Mouse (Mus musculus) kidney, postnatal 36 days (tissue): ENCODE data around the gene Spire2.
"Not testable (repeated sequence)": the region's sequence is repeated elsewhere in the genome, so short reads cannot be mapped to it uniquely, and the experiment has no call there.

Source experiments
- DNase-seq, 2 experiments: peaks; one replicate each; pipeline ENCODE4 v3.0.0; 2021 to 2022; ENCODE audit warnings: mixed read lengths in 2 of 2

The Spire2 gene

DNA sequence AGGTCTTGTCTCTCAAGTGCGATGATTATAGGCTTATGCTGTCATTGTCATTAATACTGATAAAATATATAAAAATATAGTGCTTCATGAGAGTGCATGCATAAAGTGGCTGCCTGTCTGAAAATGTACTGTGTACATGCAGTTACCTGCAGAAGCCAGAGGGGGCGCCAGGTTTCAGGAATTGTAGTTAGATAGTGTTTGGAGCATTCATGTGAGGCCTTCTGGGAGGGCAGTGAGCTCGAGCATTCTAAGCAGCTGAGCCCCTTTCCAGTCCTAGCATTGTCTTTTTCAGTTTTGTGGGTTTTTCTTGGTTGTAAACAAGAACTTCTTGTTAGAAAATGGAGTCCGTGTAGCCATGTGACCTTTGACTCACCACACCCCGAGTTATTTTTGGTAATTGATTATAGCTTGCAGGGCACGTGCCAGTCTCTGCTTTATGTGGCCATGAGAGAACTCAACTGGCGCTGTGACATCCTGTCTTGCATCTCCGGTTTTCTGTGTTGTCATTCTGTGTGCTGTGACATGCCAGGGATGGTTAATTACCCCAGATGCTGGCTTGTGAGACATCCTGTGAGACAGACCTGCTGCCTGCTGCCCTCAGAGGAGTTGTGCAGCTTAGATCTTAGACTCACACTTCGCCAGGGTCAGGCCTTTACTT is 52.5 kb downstream of the Spire2 start:
- peak; percentile 20 to 54 for DNase-seq

DNA sequence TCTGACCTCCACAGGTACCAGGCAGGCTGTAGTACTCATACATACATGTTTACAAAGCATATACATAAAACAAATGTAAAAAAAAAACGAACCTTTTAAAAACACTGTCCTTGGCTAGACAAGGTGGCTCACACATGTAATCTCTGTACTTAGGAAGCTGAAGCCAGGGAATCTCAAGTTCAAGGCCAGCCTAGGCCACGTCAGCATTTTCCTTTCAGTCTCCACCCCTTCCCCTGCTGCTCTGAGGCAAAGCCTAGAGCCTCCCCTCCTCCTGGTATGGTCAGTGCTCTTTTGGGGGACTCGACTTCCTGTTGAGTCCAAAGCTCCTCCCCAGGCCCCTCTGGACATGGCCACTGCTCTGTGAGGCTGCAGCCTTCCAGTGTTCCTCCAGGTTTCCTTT is 54.5 kb downstream of the Spire2 start:
- DNase-seq = no peak

DNA sequence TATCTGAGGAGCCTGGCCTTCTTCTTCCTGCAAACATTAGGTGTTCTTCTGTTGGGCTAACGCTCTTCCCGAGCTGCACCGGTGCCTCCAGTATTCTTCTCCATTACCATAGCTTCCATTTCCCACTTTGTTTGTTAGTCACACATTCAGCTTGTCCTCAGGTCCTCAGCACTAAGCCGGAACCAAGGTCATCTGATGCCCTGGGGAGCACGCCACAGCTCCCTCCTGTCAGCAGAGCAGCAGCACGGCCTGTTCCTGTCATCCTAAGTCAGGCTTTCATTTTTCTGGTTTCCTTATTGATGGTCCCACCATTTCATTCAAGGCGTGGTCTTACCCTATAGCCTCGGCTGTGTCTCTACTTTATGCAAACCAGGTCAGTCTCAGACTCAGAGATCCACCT is 55.3 kb downstream of the Spire2 start:
- no peak for DNase-seq

DNA sequence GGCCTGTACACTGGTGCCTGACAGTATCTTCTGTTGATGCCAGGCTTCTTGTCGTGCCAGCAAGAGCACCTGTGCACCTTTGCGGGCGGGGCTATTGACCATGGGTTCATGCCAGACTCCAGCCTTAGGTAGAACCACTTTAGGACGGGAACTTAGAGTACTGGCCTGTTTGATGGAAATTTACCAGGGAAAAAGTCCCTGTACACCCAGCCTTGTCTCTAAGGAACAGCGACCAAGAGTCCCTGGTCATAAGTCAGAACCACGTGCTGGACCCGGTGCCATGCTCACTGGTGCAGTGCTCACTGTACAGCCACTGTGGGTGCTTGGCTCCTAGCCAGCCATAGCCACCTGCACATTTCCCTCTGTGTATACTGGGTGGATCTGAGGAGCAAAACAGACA is 56.5 kb downstream of the Spire2 start:
- peak; percentile 64 to 66 for DNase-seq

DNA sequence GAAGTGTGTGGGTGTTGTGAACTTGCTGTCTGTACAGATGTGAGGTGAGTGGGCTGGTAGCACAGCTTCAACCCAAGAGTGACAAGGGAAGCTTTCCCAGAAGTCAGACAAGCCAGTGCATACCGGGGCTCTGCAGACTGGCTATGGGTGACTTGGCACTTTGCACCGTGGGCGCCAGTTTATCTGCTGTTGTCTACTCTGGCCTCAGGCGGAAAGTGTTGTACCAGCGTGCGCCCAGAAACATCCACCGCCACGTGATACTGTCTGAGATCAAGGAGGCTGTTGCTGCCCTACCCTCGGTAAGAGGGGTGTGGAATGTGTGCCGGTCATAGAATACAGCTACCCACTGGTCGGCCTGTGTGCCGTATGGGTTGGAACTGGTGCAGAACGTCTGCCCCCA is 65.8 kb downstream of the Spire2 start:
- DNase-seq = no peak

DNA sequence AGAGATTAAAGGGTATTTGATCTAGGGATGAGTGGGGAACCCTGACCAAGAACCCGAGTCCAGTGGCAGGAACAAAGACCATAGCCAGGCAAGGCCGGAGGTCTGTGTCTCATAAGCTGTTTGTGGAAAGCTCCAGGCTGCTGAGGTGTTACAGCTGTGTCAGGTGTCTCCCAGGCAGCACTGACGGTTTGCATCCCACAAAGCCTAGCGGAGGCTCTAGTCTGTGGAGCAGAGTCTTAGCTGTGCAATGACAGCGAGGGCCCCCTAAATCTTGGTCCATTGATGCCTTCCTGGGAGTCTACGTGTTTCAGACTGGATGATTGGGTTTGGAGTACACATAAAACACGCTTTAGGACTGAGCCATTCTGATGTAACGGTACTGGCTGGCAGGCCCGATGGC is 69.4 kb downstream of the Spire2 start:
- DNase-seq = no peak

DNA sequence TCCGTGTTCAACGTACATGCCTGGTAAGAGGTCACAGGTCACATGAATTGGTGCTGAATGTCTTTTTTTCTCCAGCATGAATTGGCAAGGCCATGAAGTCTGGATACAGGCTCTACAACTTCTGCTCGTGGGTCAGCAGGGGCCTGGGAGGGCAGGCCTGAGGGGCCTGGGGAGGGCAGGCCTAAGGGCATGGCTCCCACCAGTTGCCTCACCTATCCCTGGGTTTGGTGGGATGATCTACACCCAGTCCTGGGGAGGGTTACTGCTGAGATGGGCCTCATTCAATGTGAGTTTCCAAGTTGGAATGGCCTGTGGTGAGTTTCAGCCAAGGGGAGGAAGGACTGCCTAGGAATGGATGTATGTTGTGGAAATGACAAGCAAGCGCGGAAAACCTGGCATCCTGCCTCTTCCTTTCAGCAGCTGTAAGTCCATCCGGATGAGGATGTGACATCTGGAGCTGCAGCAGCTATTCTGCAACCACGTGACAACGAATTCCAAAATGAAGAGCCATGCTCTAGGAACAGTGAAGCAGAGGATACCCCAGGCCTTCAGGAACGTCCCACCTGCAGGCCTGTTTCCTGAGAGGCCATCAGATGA is 70.3 kb downstream of the Spire2 start:
- DNase-seq = no peak

DNA sequence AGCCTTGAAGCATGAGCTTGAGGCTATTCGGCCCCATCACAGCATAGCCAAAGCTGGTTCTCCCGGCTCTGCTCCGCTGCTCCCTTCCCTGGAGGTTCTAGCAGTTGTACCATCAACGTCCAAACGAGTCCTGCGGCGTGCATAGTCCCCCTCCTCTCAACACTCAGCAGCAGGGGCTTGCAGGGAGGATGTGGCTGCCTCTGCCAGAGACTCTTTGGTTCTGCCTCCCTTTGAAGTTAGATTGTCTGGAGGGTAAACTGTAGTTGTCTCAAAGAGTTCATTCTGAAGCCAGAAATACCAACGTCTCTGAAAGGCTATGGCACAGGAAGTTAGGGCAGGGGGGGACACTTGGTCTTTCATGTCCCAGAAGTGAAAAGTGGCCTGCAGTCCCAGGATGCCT is 72.0 kb downstream of the Spire2 start:
- no peak for DNase-seq

DNA sequence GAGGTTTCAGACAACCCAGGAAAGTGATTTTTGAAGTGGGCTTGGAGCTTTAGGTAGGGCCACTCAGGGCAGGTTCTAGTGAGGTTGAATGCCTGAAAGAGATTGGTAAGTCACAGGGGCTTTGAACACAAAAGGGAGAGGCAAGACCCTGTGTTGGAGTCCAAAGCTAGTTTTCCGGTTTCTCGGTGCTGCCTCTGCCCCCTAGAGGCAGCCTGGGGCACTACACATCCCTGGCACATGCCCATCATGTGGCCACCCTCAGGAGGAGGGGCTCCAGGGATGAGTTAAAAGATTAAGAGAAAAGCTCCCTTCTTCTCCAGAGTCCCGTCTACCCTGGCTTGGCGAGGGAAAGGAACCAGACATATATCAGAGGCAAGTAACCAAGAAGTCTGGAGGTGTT is 74.3 kb downstream of the Spire2 start, which contains the start of gene Mc1r:
Gene Mc1r, plus strand, starts transcription at position 322 of the 400 bp plus-strand sequence.
- peak; percentile 66 to 81 for DNase-seq

DNA sequence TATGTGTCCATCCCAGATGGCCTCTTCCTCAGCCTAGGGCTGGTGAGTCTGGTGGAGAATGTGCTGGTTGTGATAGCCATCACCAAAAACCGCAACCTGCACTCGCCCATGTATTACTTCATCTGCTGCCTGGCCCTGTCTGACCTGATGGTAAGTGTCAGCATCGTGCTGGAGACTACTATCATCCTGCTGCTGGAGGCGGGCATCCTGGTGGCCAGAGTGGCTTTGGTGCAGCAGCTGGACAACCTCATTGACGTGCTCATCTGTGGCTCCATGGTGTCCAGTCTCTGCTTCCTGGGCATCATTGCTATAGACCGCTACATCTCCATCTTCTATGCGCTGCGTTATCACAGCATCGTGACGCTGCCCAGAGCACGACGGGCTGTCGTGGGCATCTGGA is 75.1 kb downstream of the Spire2 start:
- no peak for DNase-seq

DNA sequence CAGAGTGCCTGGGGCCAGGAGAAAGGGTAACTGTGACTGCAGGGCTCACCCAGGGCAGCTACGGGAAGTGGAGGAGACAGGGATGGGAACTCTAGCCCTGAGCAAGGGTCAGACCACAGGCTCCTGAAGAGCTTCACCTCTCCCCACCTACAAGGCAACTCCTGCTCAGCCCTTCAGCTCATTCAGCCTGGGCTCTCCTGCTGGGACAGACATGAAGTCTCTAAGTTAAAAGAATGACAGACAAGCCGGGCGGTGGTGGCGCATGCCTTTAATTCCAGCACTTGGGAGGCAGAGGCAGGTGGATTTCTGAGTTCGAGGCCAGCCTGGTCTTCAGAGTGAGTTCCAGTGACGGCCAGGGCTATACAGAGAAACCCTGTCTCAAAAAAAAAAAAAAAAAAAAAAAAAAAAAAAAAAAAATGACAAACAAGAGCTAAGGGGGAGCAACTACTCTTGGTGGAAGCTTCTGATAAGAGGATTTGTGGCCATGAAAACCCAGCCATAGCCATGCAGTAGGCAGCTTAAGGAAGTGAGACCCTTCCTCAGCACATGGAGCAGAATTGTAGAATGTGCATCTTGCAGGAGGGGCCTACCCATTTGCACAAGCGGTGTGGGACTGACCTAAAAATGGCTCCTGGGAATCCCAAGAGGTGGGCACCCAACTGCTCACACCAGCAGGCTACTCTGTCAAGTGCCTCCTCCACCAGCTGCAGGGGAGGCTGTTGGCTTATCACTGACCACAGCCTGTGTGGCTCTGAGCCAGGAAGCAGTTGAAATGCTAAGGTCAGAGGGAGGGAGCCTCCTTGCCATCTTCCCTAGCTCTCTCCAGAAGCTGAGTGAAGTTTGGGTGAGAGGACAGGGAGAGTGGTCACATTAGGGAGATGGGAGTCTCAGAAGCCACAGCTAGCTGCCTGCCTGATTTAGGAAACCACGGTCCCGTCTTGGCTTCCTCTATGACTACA is 76.4 kb downstream of the Spire2 start:
- no peak for DNase-seq

DNA sequence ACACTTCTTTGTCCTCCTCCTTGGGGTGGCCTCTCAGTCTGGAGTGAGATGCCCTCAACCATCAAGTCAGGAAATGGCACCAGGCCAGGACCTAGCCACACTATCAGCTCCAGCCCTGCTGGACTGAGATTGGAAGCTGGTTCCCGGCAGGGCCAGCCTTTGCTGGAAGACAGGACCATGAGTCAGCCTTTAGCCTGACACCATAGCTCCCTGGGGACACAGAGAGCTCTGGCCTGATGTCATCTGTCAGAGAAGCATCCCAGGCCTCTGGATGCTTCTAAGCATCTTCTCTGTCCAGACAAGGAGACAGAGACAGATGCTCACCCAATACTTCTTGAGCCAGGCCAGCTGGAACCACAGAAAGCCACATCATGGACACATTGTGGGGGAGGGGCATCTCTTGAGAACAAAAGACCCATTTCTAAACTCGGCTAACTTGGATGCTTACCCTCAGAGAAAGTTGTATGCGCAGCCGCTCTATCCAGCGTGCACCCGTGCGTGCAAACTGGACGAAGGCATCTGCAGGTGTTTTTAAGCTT is 77.6 kb downstream of the Spire2 start:
- peak in 1 of 2 experiments; percentile 29 for DNase-seq

DNA sequence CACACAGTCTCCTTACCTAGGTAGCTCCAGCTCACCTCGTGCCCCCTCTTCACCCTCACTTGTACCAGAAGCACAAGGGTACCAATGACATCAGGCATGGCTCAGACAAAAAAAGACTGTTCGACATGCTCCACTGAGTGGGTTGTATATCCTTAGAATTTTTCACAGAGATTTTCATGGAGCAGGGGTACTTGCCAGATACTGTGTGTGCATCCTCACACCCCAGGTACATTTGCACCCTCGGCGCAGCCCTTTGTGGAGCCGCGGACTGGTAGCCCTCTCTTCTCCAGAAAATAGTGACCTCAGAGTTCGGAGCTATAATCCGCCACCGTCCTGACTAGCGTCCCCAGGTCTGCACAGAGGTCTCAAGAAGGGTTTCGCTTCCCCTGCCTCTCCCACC is 78.3 kb downstream of the Spire2 start:
- DNase-seq = no peak

DNA sequence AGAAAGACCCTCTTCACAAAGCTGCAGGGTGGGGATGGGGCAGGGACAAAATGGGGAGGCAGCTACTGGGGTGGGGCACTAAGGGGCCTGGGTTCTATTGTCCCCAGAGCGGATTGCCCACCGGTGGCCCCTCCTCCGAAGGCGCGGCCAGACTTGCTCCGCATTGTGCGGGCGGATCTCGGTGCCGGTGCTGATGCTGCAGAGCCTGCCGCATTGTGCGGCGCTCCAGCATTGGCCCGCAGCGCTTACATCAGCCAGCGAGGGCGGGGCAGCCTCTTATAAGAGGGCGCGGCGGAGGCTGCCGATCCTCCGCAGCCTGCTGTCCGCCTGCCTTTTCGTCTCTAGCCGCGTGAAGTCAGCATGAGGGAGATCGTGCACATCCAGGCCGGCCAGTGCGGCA is 78.7 kb downstream of the Spire2 start, which contains the start of gene Tubb3:
Gene Tubb3, plus strand, starts transcription at position 179 of the 400 bp plus-strand sequence.
- peak; percentile 33 to 55 for DNase-seq

DNA sequence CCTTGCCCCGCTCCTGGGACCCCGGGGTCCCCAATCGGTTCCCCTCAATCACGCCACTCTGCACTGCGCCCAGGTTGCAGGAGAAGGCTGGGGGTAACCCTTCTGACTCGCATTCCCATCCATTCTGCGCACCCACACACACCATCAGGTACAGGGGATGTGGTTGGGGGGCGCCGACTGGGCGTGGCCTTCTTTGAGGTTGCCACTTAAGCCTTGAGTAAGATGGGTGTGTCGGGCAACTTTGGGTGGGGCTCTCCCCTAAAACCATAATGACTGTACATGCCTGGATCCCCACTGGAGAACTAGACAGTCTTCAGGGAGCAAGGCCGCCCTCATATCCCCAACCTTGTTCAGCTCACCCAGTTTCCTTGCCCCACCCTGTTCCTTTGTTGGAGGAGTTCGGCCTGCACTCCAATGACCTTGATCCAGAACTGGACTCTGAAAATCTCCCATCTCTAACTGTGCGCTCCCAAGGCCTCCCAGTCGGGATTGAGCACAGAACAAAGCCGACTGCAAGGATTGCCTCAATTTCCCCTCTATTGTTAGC is 79.3 kb downstream of the Spire2 start:
- no peak for DNase-seq

DNA sequence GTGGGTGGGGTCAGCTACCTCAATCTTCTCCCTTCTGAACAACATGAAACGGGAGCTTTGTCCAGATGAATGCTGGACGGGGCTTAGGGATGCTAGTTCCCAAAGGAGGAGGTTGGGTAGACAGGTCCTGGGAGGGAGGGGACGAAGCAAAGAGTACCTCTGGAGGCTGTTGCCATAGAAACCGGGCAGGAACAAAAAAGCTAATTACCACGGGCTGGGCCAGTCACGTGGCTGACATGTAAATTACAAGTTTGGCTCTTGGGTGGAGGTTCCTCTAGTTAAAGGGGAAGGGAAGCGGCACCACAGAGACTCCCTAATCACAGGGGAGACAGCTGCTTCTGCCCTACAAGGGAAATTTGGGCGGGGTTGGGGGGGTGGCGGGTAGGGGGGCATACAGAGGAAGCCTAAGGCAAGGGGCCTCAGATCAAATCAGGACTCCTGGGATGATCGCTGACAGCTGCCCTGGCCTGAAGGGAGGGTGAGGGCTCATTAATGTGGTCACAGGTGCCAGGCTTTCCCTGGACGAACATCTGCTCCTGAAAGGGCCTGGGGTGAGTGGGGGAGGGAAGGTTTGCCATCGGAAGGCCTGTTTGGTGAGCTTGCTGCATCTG is 80.2 kb downstream of the Spire2 start:
- no peak for DNase-seq

DNA sequence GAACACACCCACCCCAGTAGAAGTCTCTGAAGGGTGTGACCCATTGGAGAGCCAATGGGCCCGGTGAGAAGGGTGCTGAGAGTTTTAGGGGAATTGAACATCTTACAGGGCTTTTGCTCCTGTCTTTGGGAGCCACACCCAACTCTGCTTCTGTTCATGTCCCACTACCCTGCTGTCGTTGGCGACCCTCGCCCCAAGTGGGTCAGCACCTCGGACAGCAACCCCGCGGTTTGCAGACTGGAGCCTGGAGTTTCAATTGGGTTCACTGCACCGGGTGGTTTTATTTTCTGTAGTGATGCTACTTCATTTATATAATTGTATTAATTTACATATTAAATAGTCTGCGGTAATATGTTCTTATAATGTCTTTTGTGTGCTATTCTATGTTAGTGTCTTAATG is 81.7 kb downstream of the Spire2 start:
- DNase-seq = no peak

DNA sequence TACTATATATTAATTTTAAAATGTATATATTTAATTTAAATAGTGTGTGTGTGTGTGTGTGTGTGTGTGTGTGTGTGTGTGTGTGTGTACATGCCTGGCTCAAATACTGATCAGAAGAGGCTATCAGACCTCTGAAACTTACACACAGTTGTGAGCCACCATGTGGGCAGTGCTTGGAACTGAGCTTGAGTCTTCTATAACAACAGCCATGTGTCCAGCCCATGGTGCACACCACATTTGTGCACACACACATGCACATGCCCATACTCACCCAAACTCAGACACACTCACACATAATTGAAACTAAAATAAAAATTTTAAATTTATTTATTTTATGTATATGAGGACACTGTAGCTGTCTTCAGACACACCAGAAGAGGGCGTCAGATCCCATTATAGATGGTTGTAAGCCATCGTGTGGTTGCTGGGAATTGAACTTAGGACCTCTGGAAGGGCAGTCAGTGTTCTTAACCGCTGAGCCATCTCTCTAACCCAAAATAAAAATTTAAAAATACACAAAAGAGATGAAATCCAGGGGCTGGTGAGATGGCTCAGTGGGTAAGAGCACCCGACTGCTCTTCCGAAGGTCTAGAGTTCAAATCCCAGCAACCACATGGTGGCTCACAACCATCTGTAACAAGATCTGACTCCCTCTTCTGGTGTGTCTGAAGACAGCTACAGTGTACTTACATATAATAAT is 82.6 kb downstream of the Spire2 start:
- DNase-seq = not testable (repeated sequence)

DNA sequence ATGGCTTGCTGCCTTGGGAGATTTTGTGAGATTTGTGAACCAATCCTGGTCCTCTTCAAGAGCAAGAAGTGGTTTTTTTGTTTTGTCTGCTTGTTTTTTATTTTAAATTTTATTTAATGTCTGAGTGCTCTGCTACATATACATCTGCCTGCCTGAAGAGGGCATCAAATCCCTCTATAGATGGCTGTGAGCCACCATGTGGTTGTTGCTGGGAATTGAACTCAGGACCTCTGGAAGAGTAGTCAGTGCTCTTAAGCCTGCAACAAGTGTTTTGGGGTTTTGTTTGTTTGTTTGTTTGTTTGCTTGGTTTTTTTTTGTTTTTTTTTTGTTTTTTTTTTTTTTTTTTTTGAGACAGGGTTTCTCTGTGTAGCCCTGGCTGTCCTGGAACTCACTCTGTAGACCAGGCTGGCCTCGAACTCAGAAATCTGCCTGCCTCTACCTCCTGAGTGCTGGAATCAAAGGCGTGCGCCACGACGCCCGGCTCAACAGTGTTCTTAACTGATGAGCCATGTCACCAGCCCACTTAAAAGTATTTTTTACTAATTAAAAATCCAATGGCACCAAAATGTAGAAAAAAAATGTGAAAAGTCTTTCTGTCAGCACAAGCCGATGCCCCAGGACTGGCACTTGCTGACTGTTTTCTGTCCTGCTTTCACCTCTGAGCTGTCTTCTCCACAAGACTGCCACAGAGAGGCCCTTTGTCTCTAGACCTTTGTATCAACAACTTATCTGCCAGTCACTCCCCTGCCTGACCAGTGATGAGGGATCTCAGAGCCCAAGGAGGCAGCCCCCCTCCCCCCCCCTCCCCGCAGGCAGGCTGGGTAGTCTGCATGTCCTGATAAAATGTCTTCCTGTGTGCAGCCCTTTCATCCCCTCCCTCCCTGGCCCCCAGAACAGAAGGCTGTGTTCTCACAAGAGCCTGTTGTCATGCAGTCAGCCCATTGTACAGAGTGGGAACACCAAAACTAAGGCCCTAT is 83.7 kb downstream of the Spire2 start:
- peak in 1 of 2 experiments; percentile 33 for DNase-seq

DNA sequence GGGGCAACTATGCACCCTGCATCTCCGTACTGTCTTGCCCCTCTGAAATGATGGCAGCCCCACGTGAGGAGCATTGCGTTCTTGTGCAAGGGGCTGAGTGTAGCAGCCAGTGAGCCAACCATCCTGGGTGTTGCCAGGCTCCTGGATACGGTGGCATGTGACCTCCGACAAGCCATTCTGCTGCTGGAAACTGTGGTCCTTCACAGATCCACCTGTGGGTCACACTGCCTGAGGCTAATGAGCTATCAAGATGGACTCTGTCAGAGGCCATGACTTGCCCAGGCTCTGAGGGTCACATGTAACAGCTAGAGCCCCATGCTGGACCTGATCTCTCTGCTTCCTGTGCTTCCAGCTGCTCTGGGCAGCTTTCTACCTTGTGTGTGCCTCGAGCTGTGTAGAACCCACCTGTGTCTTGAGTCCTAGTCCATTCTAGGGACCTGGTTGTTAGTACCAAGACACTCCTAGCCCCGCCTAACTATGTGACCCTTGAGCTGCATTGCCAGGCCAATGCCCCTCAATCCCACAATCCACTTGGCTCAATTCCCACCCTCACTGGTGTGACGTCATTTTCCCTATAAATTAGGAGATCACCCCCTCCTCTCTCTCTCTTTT is 84.5 kb downstream of the Spire2 start:
- DNase-seq = no peak
